Mouse (Mus musculus) monocyte, adult 2 months (primary cell): ENCODE results near the gene Sf3a3.
"Not testable (repeated sequence)": the region's sequence is repeated elsewhere in the genome, so short reads cannot be mapped to it uniquely, and the experiment has no call there.

ENCODE experiments used
- DNase-seq, 2 experiments: peaks; one replicate each; pipeline ENCODE4 v3.0.0; 2022; ENCODE audit warnings: low spot score in 2 of 2, low read depth in 1 of 2

Sf3a3 gene

GRCm38 (mm10) chr4:124699791-124700190 lies 14.8 kb upstream of the Sf3a3 start:
- no peak for DNase-seq

- no peak for DNase-seq
These were observed 14.2 kb upstream of the Sf3a3 start, which contains the start of gene Fhl3 for GRCm38 (mm10) chr4:124700248-124700971. TSS of gene Fhl3 (plus strand) at chr4:124700701.

GRCm38 (mm10) chr4:124701052-124701845 lies 13.3 kb upstream of the Sf3a3 start:
- DNase-seq = no peak

- no peak for DNase-seq
These were observed 12.7 kb upstream of the Sf3a3 start for GRCm38 (mm10) chr4:124701916-124702315.

GRCm38 (mm10) chr4:124703406-124703805 lies 11.2 kb upstream of the Sf3a3 start:
- DNase-seq = no peak

GRCm38 (mm10) chr4:124703881-124704796 lies 10.4 kb upstream of the Sf3a3 start:
- DNase-seq = no peak

- no peak for DNase-seq
These were observed 9.6 kb upstream of the Sf3a3 start for GRCm38 (mm10) chr4:124704797-124705474.

GRCm38 (mm10) chr4:124705661-124706269 lies 8.8 kb upstream of the Sf3a3 start:
- DNase-seq = no peak

GRCm38 (mm10) chr4:124707381-124708199 lies 7.0 kb upstream of the Sf3a3 start:
- DNase-seq = not testable (repeated sequence)

- not testable (repeated sequence) for DNase-seq
These were observed 6.4 kb upstream of the Sf3a3 start for GRCm38 (mm10) chr4:124708200-124708517.

- DNase-seq = peak; percentile 33 to 63
These were observed 5.8 kb upstream of the Sf3a3 start for GRCm38 (mm10) chr4:124708518-124709477.

GRCm38 (mm10) chr4:124709961-124710446 lies 4.6 kb upstream of the Sf3a3 start:
- DNase-seq = no peak

GRCm38 (mm10) chr4:124710776-124711291 lies 3.7 kb upstream of the Sf3a3 start:
- no peak for DNase-seq

- DNase-seq = no peak
These were observed 2.0 kb upstream of the Sf3a3 start for GRCm38 (mm10) chr4:124712618-124713017.

- not testable (repeated sequence) for DNase-seq
These were observed 726 bp upstream of the Sf3a3 start for GRCm38 (mm10) chr4:124713850-124714249.

- DNase-seq = no peak
These were observed 4.5 kb downstream of the Sf3a3 start for GRCm38 (mm10) chr4:124719101-124719500.

GRCm38 (mm10) chr4:124726121-124726520 lies 11.5 kb downstream of the Sf3a3 start:
- no peak for DNase-seq

GRCm38 (mm10) chr4:124736952-124737351 lies 22.4 kb downstream of the Sf3a3 start:
- DNase-seq = no peak
